Mouse (Mus musculus) kidney, postnatal 0 days (tissue): ENCODE measurements around the gene Gm20388. TPM values are rescaled to one million over a fixed set of nuclear protein-coding genes. Genes with fewer than 3 reads are reported as not detected.

Source experiments
- ATAC-seq: fragments of 200-750 bp; cut with Nextera tagmentation; replicated peaks from 2 replicates; pipeline ENCODE4 v1.8.0; 2017; ENCODE audit warnings: low read depth, moderate number of reproducible peaks, moderate TSS enrichment, moderate library complexity; ENCODE audit not compliant: low FRiP score
- DNase-seq: peaks from one replicate; pipeline ENCODE4 v3.0.0-alpha.2; 2016; ENCODE audit warnings: low spot score
- H3K27ac ChIP-seq: fragments of 300-500 bp; sonication (generic); 2 replicates; pipeline ENCODE4 v1.5.1; 2014; ENCODE audit warnings: mild to moderate bottlenecking
- H3K27me3 ChIP-seq: fragments of 300-500 bp; sonication (generic); 2 replicates; pipeline ENCODE4 v1.6.1; 2014; ENCODE audit warnings: low read length, mixed read lengths; ENCODE audit not compliant: insufficient read depth
- H3K36me3 ChIP-seq: fragments of 300-500 bp; sonication (generic); 2 replicates; pipeline ENCODE4 v1.6.1; 2014; ENCODE audit warnings: low read length, mixed read lengths; ENCODE audit not compliant: insufficient read depth
- H3K4me1 ChIP-seq: fragments of 300-500 bp; sonication (generic); replicated peaks from 2 replicates; pipeline ENCODE4 v1.6.1; 2014; ENCODE audit warnings: antibody characterized with exemption, low read length, mixed read lengths; ENCODE audit not compliant: insufficient read depth
- H3K4me2 ChIP-seq: fragments of 300-500 bp; sonication (generic); 2 replicates; pipeline ENCODE4 v1.6.1; 2014; ENCODE audit warnings: mild to moderate bottlenecking, low read length, moderate library complexity, mixed read lengths
- H3K4me3 ChIP-seq: fragments of 300-500 bp; sonication (generic); replicated peaks from 2 replicates; pipeline ENCODE4 v1.5.1; 2014; ENCODE audit warnings: low read depth, low read length
- H3K9ac ChIP-seq: fragments of 300-500 bp; sonication (generic); 2 replicates; pipeline ENCODE4 v1.6.1; 2014; ENCODE audit warnings: low read depth, low read length
- H3K9me3 ChIP-seq: fragments of 300-500 bp; sonication (generic); replicated peaks from 2 replicates; pipeline ENCODE4 v1.6.1; 2016; ENCODE audit warnings: low read length, inconsistent platforms, mixed read lengths
- CTCF ChIP-seq: IDR thresholded peaks from 2 replicates; pipeline ENCODE4 v1.5.1; 2016; ENCODE audit warnings: antibody characterized with exemption, low read depth, mild to moderate bottlenecking, moderate library complexity
- WGBS: fragments of 180-500 bp; shearing (Covaris S2); extraction: QIAGEN DNeasy Blood & Tissue Kit; methylation state at CpG from one replicate; pipeline ENCODE4 v1.1.7; 2014; 5-methylcytosine and 5-hydroxymethylcytosine counted together
- polyA plus RNA-seq: library from polyadenylated mRNA; unstranded; fragments of >200 nt; fragmentation: Nextera tagmentation; extraction: Ambion mirVana; gene quantifications from 2 replicates; pipeline ENCODE4 v1.2.1, GENCODE M21; 2015

The Gm20388 gene
- polyA plus RNA-seq, 1 experiment from 2014 or later = not detected

GRCm38 (mm10) chr8:120044907-120045306 is 134.3 kb downstream of the Gm20388 start:
- no peaks in the 10 kb centered on the region for H3K36me3 ChIP-seq
- H3K4me3 ChIP-seq = no peak overlapping the region
- DNase-seq = no peak
- no peaks in the 10 kb centered on the region; the same call in 1 of the 2 replicates for H3K4me1 ChIP-seq
- no peaks in the 10 kb centered on the region for H3K9me3 ChIP-seq
- no peaks in the 10 kb centered on the region for H3K27me3 ChIP-seq
- TF ChIP-seq CTCF = no peak
- 95% methylated on average over 8 of the region's 8 CpGs for WGBS
- no peak overlapping the region for H3K9ac ChIP-seq
- no peak for ATAC-seq
- no peak overlapping the region for H3K4me2 ChIP-seq
- no peak overlapping the region for H3K27ac ChIP-seq

- Histone ChIP-seq H3K4me3 (no peak overlapping the region), H3K27ac (no peak overlapping the region), H3K4me2 (no peak overlapping the region), H3K36me3 (no peaks in the 10 kb centered on the region), H3K4me1 (no peaks in the 10 kb centered on the region; the same call in 1 of the 2 replicates), H3K9me3 (no peaks in the 10 kb centered on the region), H3K27me3 (no peaks in the 10 kb centered on the region), H3K9ac (no peak overlapping the region)
- no peak for ATAC-seq
- no peak for TF ChIP-seq CTCF
- 39% methylated on average over 5 of the region's 5 CpGs for WGBS
- no peak for DNase-seq
These were observed 134.8 kb downstream of the Gm20388 start for GRCm38 (mm10) chr8:120045471-120045870.

GRCm38 (mm10) chr8:120046258-120047020 is 135.8 kb downstream of the Gm20388 start:
- TF ChIP-seq CTCF = 0 out of 2 replicates have a peak, but pooled peaks have one; percentile 18
- ATAC-seq = peak; percentile 57

DNA sequence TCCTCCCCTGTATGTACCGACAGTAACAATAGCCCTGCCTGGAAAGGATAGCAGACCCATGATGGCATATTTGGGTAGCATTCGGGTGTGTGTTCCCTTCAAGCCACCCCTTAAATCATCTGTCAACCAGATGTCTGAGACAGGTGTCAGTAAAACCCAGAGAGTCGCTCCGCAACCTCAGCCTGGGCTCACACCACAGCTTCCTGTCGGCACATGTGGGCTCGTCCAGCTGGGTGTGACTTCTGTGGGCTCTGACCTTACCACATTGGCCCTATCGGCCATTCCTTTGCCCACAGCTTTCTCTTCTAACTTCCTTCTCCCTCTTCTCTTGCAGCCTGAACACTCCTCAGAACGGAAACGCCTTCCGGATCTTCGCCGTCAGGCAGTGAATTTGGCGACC is 139.3 kb downstream of the Gm20388 start:
- no peak overlapping the region for H3K4me2 ChIP-seq
- no peaks in the 10 kb centered on the region for H3K36me3 ChIP-seq
- H3K4me3 ChIP-seq = no peak overlapping the region
- no peak for ATAC-seq
- no peak overlapping the region for H3K9ac ChIP-seq
- no peak for DNase-seq
- H3K4me1 ChIP-seq = no peaks in the 10 kb centered on the region; the same call in 1 of the 2 replicates
- no peak for TF ChIP-seq CTCF
- no peaks in the 10 kb centered on the region for H3K27me3 ChIP-seq
- no peaks in the 10 kb centered on the region for H3K9me3 ChIP-seq
- WGBS = 82% methylated on average over 13 of the region's 13 CpGs
- no peak overlapping the region for H3K27ac ChIP-seq

More at GRCm38 (mm10) chr8:120046258-120047020, 135.8 kb downstream of the Gm20388 start:
- Histone ChIP-seq H3K4me3 (no peak overlapping the region), H3K9me3 (no peaks in the 10 kb centered on the region), H3K9ac (no peak overlapping the region), H3K4me1 (no peaks in the 10 kb centered on the region; the same call in 1 of the 2 replicates), H3K36me3 (no peaks in the 10 kb centered on the region), H3K27ac (peak overlapping the region; percentile 47; the same call in 1 of the 2 replicates), H3K27me3 (no peaks in the 10 kb centered on the region), H3K4me2 (no peak overlapping the region)
- WGBS = 55% methylated on average over 14 of the region's 14 CpGs
- peak; percentile 81 for DNase-seq

DNA sequence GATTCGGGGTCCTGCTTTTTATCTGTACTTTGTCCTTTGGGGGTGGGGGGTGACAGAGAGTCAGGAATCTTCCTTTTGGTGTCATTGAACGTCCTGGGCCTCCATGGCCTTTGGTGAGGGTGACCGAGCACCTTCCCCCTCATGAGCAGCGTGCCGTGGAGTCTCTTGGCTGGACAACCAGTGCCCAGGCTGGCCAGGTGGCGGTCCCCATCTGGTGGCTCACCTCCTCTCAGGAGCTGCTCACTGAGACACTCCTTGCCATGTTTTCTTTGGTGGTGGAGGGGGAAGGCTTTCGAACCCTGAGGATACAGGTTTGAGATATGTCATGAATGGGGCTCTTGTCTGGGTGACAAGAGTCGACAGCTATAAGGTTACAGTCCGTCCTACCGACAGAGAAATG is 139.7 kb downstream of the Gm20388 start:
- no peak for ATAC-seq

DNA sequence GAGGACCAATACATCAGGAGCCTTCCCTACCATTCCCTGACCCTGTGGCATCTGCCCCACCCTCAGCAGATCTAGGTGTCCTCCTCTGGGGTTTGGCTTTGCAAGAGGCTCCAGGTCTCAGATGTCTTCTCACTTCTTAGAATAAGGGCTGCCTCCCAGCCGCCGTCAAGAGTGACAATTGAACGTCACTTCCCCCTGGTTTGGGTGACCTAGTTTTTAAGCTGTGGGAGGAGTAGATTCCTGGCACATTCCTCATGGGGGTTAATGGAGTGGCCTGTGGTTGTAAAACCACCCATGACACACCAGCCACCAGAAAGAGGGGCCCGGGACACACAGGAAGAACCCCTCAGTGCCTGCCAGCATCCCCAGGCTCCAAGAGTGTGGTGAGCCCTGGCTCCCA is 140.4 kb downstream of the Gm20388 start:
- no peak for TF ChIP-seq CTCF
- Histone ChIP-seq H3K4me1 (no peaks in the 10 kb centered on the region; the same call in 1 of the 2 replicates), H3K9ac (no peak overlapping the region), H3K4me2 (no peak overlapping the region), H3K9me3 (no peaks in the 10 kb centered on the region), H3K36me3 (no peaks in the 10 kb centered on the region), H3K4me3 (no peak overlapping the region), H3K27ac (no peak overlapping the region), H3K27me3 (no peaks in the 10 kb centered on the region)
- peak; percentile 54 for DNase-seq
- WGBS = 27% methylated on average over 4 of the region's 4 CpGs
- ATAC-seq = no peak

More for the DNA sequence above, 139.7 kb downstream of the Gm20388 start:
- no peaks in the 10 kb centered on the region; the same call in 1 of the 2 replicates for H3K4me1 ChIP-seq
- no peak overlapping the region for H3K4me2 ChIP-seq
- no peaks in the 10 kb centered on the region for H3K36me3 ChIP-seq
- H3K9ac ChIP-seq = no peak overlapping the region
- no peak overlapping the region for H3K4me3 ChIP-seq
- no peak for DNase-seq
- no peak for TF ChIP-seq CTCF
- H3K27me3 ChIP-seq = no peaks in the 10 kb centered on the region
- 64% methylated on average over 10 of the region's 10 CpGs for WGBS
- H3K27ac ChIP-seq = no peak overlapping the region
- H3K9me3 ChIP-seq = no peaks in the 10 kb centered on the region
